Comparison of ENCODE assay signal across 9 mouse cellular contexts in genomic region chr2:173456083-173456482, GRCm38 (mm10).
DNase-seq lines count a peak whose midpoint lies in the region; ATAC-seq and TF ChIP-seq lines count a peak whose summit lies in the region.
"Had no signal": no experiment of that assay in that cellular context is flagged by ENCODE, and none has a peak within 500 bp of the region (broad histone marks: within the 10 kb centered on the region; RNA-seq: fewer than 3 reads in every experiment).

No protein-coding gene starts in this region.

- H3K27ac ChIP-seq in intestine, postnatal 0 days (ENCODE audit: low read depth, low read length), result no peak overlapping the region
- no peak overlapping the region for H3K27ac ChIP-seq in intestine, embryonic 15.5 days
- H3K27ac ChIP-seq in testis, adult 2 months (ENCODE audit: control insufficient read depth, insufficient read depth, low read depth, low read length), result no peak overlapping the region

- no peak for TF ChIP-seq POLR2A in testis, adult 2 months (IDR thresholded peaks at IDR 0.05; ENCODE audit: control insufficient read depth, low read depth, low read length)

- no peak overlapping the region for H3K4me3 ChIP-seq in intestine, postnatal 0 days (ENCODE audit: low read depth, low read length)
- H3K4me3 ChIP-seq in intestine, embryonic 15.5 days (replicated peaks), result no peak overlapping the region
- H3K4me3 ChIP-seq in testis, adult 2 months (ENCODE audit: control insufficient read depth, low read depth, low read length), result no peak overlapping the region

- no peaks in the 10 kb centered on the region for H3K36me3 ChIP-seq in intestine, postnatal 0 days (ENCODE audit: control insufficient read depth, insufficient read depth)
- no peaks in the 10 kb centered on the region for H3K36me3 ChIP-seq in intestine, embryonic 15.5 days
- no peaks in the 10 kb centered on the region for H3K36me3 ChIP-seq in testis, adult 2 months (ENCODE audit: control insufficient read depth, insufficient read depth, low read length)

- peak; percentile 53 for TF ChIP-seq CTCF in intestine, postnatal 0 days (IDR thresholded peaks at IDR 0.05; ENCODE audit: low read depth)
- peak; percentile 51; the same call in 1 of the 2 replicates for TF ChIP-seq CTCF in testis, adult 2 months (IDR thresholded peaks at IDR 0.05; ENCODE audit: control insufficient read depth, insufficient read depth, insufficient replicate concordance, low read depth, low read length)

- 81% methylated on average over 7 of the region's 7 CpGs for WGBS in intestine, postnatal 0 days
- WGBS in intestine, embryonic 15.5 days, result 83% methylated on average over 7 of the region's 7 CpGs

- no peak for ATAC-seq in intestine, postnatal 0 days
- ATAC-seq in intestine, embryonic 15.5 days, result no peak
- ATAC-seq in activated CD4-positive, CD25-positive, alpha-beta regulatory T cell, adult 4 months, result no peak

- H3K4me2 ChIP-seq in intestine, postnatal 0 days (replicated peaks; ENCODE audit: low read depth), result no peak overlapping the region
- H3K4me2 ChIP-seq in intestine, embryonic 15.5 days (replicated peaks), result no peak overlapping the region

- no peaks in the 10 kb centered on the region for H3K4me1 ChIP-seq in intestine, postnatal 0 days (replicated peaks; ENCODE audit: control insufficient read depth, insufficient read depth, low read length)
- no peaks in the 10 kb centered on the region for H3K4me1 ChIP-seq in intestine, embryonic 15.5 days (replicated peaks)
- H3K4me1 ChIP-seq in testis, adult 2 months (ENCODE audit: control insufficient read depth, insufficient read depth, low read length), result no peaks in the 10 kb centered on the region

- no peaks in the 10 kb centered on the region for H3K27me3 ChIP-seq in intestine, postnatal 0 days (replicated peaks; ENCODE audit: control insufficient read depth, insufficient read depth, low read length)
- no peaks in the 10 kb centered on the region for H3K27me3 ChIP-seq in intestine, embryonic 15.5 days (replicated peaks)
- no peaks in the 10 kb centered on the region for H3K27me3 ChIP-seq in testis, adult 2 months (ENCODE audit: control insufficient read depth, insufficient read depth, low read length)

- peaks cover 3% of the 10 kb centered on the region; the same call in 1 of the 2 replicates for H3K9me3 ChIP-seq in intestine, postnatal 0 days (ENCODE audit: control insufficient read depth)
- no peaks in the 10 kb centered on the region for H3K9me3 ChIP-seq in intestine, embryonic 15.5 days

- DNase-seq in testis, postnatal 14 days (ENCODE audit: low spot score), result no peak
- DNase-seq in induced T-regulatory cell, adult 2 months (ENCODE audit: low read depth), result peak; percentile 66
- no peak for DNase-seq in right cerebral cortex, adult 18-20 months
- DNase-seq: heart, postnatal 14 days; midbrain, embryonic 14.5 days had no signal

- no peak overlapping the region for H3K9ac ChIP-seq in intestine, postnatal 0 days (ENCODE audit: low read depth, low read length)
- no peak overlapping the region for H3K9ac ChIP-seq in intestine, embryonic 15.5 days
